Mouse (Mus musculus): Measurements from ENCODE around the gene Map2k1. TPM values are rescaled to one million over a fixed set of nuclear protein-coding genes. Genes with fewer than 3 reads are reported as not detected.
A peak's percentile ranks its signal among the peaks of the same experiment; 100 is the strongest.
"Not testable (repeated sequence)": the region's sequence is repeated elsewhere in the genome, so short reads cannot be mapped to it uniquely, and the experiment has no call there.

Map2k1 gene
- polyA plus RNA-seq, 1 experiment from 2014 or later, result 77.4 TPM

- 72% methylated on average over 4 of the region's 4 CpGs for WGBS
Observed at GRCm38 (mm10) chr9:64195554-64195953, 57.9 kb downstream of the Map2k1 start.

GRCm38 (mm10) chr9:64193879-64194278 is 59.6 kb downstream of the Map2k1 start:
- ATAC-seq (ENCODE audit: insufficient number of reproducible peaks, insufficient read depth, low FRiP score, low read depth), result no peak
- H3K4me1 ChIP-seq (ENCODE audit: control insufficient read depth, insufficient read depth, low read length), result no peaks in the 10 kb centered on the region
- peaks cover 29% of the 10 kb centered on the region for H3K36me3 ChIP-seq (ENCODE audit: control insufficient read depth, insufficient read depth, low read length)
- no peak overlapping the region for H3K4me2 ChIP-seq (replicated peaks; ENCODE audit: low read depth, low read length)
- no peak overlapping the region for H3K27ac ChIP-seq (ENCODE audit: low read length)
- no peak overlapping the region for H3K4me3 ChIP-seq (ENCODE audit: low read depth, low read length)
- no peaks in the 10 kb centered on the region for H3K9me3 ChIP-seq (ENCODE audit: control insufficient read depth, low read depth, low read length)
- WGBS, result 89% methylated on average over 1 of the region's 1 CpGs
- no peak overlapping the region for H3K9ac ChIP-seq (replicated peaks; ENCODE audit: low read depth, low read length)
- H3K27me3 ChIP-seq (ENCODE audit: control insufficient read depth, insufficient read depth, low read length), result no peaks in the 10 kb centered on the region

More at GRCm38 (mm10) chr9:64195554-64195953, 57.9 kb downstream of the Map2k1 start:
- Histone ChIP-seq H3K27ac (ENCODE audit: low read length) (no peak overlapping the region), H3K27me3 (ENCODE audit: control insufficient read depth, insufficient read depth, low read length) (no peaks in the 10 kb centered on the region), H3K4me1 (ENCODE audit: control insufficient read depth, insufficient read depth, low read length) (no peaks in the 10 kb centered on the region), H3K36me3 (ENCODE audit: control insufficient read depth, insufficient read depth, low read length) (peaks cover 26% of the 10 kb centered on the region), H3K9ac (replicated peaks; ENCODE audit: low read depth, low read length) (no peak overlapping the region), H3K4me3 (ENCODE audit: low read depth, low read length) (no peak overlapping the region), H3K4me2 (replicated peaks; ENCODE audit: low read depth, low read length) (no peak overlapping the region), H3K9me3 (ENCODE audit: control insufficient read depth, low read depth, low read length) (no peaks in the 10 kb centered on the region)
- no peak for ATAC-seq (ENCODE audit: insufficient number of reproducible peaks, insufficient read depth, low FRiP score, low read depth)

DNA sequence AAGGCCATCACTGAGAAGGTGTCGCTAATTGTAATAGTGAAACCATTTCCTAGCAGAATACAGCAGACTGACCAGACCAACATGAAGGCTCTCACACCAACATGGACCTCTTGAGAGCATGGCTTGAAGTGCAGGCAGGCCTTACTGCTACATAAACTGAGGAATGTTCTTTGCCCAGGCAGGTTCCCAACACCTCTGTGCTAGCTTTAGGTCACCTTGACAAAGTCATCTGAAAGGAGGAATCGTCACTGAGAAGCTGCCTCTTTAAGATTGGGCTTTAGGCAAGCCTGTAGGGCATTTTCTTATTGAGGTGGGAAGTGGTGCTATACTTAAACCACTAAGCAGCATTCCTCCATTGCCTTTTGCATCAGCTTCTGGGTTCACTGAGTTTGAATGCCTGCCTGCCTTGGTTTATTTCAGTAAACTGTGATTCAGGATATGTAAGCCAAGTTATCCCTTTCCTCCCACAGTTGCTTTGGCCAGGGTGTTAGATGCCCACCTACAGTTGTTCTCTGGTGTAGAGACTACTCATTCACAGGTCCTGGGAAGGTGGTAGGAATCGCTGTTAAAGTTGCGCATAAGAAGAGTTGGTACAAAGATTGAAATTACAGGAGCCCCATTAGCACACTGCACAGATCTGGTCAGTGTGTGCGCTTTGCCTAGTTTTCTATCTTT is 69.1 kb downstream of the Map2k1 start:
- ATAC-seq (ENCODE audit: insufficient number of reproducible peaks, insufficient read depth, low FRiP score, low read depth), result no peak
- Histone ChIP-seq H3K9me3 (ENCODE audit: control insufficient read depth, low read depth, low read length) (no peaks in the 10 kb centered on the region), H3K27ac (ENCODE audit: low read length) (no peak overlapping the region), H3K4me1 (ENCODE audit: control insufficient read depth, insufficient read depth, low read length) (peaks cover 5% of the 10 kb centered on the region; the same call in 1 of the 2 replicates), H3K27me3 (ENCODE audit: control insufficient read depth, insufficient read depth, low read length) (no peaks in the 10 kb centered on the region), H3K4me3 (ENCODE audit: low read depth, low read length) (no peak overlapping the region), H3K4me2 (replicated peaks; ENCODE audit: low read depth, low read length) (no peak overlapping the region), H3K9ac (replicated peaks; ENCODE audit: low read depth, low read length) (no peak overlapping the region), H3K36me3 (ENCODE audit: control insufficient read depth, insufficient read depth, low read length) (peaks cover 55% of the 10 kb centered on the region)
- 93% methylated on average over 5 of the region's 5 CpGs for WGBS

GRCm38 (mm10) chr9:64183295-64183694 is 70.1 kb downstream of the Map2k1 start:
- not testable (repeated sequence) for H3K4me1 ChIP-seq (ENCODE audit: control insufficient read depth, insufficient read depth, low read length); H3K27ac ChIP-seq (ENCODE audit: low read length); ATAC-seq (ENCODE audit: insufficient number of reproducible peaks, insufficient read depth, low FRiP score, low read depth); H3K27me3 ChIP-seq (ENCODE audit: control insufficient read depth, insufficient read depth, low read length); H3K9me3 ChIP-seq (ENCODE audit: control insufficient read depth, low read depth, low read length); H3K4me2 ChIP-seq (replicated peaks; ENCODE audit: low read depth, low read length); H3K9ac ChIP-seq (replicated peaks; ENCODE audit: low read depth, low read length); H3K4me3 ChIP-seq (ENCODE audit: low read depth, low read length)
- 88% methylated on average over 5 of the region's 5 CpGs for WGBS
- H3K36me3 ChIP-seq (ENCODE audit: control insufficient read depth, insufficient read depth, low read length), result peaks cover 50% of the 10 kb centered on the region

DNA sequence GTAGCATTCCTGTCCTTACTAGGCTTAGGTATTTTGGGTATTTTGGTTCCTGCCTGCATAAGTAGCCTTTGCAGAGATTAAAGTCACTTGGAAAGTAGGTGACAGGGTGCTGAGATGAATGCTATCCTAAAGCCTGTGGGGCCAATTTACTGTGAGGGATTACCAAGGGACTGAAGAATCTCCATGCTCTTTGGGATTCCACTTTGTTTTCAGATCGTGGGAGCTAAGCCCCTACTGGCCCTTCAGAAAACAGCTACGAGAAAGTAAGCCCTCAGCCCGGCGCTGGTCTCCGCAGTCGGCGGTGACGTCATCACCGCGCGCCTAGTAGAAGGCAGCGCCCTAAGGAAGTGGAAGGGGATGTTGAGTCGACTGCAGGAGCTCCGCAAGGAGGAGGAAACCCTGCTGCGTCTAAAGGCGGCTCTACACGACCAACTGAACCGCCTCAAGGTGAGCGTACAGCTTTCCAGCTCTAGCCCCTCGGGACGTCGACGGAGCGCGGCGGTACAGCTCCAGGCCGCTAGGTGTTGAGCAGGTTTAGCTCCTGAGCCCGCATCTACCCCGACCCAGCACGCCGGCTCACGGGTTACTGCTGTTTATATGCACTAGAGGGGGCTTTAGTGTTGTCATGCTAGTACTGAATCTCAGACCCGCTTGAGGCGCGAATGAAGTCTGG is 74.3 kb downstream of the Map2k1 start, which contains the start of gene Snapc5:
Snapc5 (plus strand) TSS at position 301 of the 673 bp plus-strand sequence.
- Histone ChIP-seq H3K4me3 (ENCODE audit: low read depth, low read length) (peak within 1 kb of the TSS; percentile 64), H3K4me2 (replicated peaks; ENCODE audit: low read depth, low read length) (peak within 1 kb of the TSS; percentile 62), H3K4me1 (ENCODE audit: control insufficient read depth, insufficient read depth, low read length) (peaks cover 12% of the 10 kb centered on the region), H3K27me3 (ENCODE audit: control insufficient read depth, insufficient read depth, low read length) (no peaks in the 10 kb centered on the region), H3K27ac (ENCODE audit: low read length) (peak within 1 kb of the TSS; percentile 89), H3K36me3 (ENCODE audit: control insufficient read depth, insufficient read depth, low read length) (peaks cover 61% of the 10 kb centered on the region), H3K9ac (replicated peaks; ENCODE audit: low read depth, low read length) (peak within 1 kb of the TSS; percentile 60), H3K9me3 (ENCODE audit: control insufficient read depth, low read depth, low read length) (no peaks in the 10 kb centered on the region)
- peak; percentile 94 for ATAC-seq (ENCODE audit: insufficient number of reproducible peaks, insufficient read depth, low FRiP score, low read depth)
- under 1% methylated on average over 35 of the region's 35 CpGs for WGBS

DNA sequence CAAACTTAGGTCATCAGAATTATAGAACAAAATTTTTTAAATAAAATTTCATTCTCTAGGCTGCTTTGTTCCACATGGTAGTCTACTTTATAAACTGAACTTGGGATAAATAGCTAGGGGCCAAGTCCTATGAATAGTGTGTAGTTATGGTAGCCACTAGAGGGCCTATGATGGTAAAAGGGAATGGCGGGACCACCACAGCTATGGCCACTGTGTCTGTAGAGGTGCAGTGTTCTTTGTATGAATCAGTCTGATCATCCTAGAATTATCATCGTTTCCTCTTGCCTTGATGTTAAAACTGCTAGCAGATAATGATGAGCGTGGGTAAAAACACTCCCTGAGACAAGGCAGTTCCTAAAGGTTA is 74.8 kb downstream of the Map2k1 start:
- Histone ChIP-seq H3K27me3 (ENCODE audit: control insufficient read depth, insufficient read depth, low read length) (no peaks in the 10 kb centered on the region), H3K27ac (ENCODE audit: low read length) (peak overlapping the region; percentile 89; the same call in 1 of the 2 replicates), H3K9ac (replicated peaks; ENCODE audit: low read depth, low read length) (0 out of 2 replicates have a peak overlapping the region, but pooled peaks have one; percentile 6), H3K4me2 (replicated peaks; ENCODE audit: low read depth, low read length) (peak overlapping the region; percentile 62), H3K4me1 (ENCODE audit: control insufficient read depth, insufficient read depth, low read length) (peaks cover 13% of the 10 kb centered on the region), H3K9me3 (ENCODE audit: control insufficient read depth, low read depth, low read length) (no peaks in the 10 kb centered on the region), H3K36me3 (ENCODE audit: control insufficient read depth, insufficient read depth, low read length) (peaks cover 60% of the 10 kb centered on the region), H3K4me3 (ENCODE audit: low read depth, low read length) (peak overlapping the region; percentile 64)
- peak; percentile 25; the same call in 1 of the 2 replicates for ATAC-seq (ENCODE audit: insufficient number of reproducible peaks, insufficient read depth, low FRiP score, low read depth)
- WGBS, result 42% methylated on average over 3 of the region's 3 CpGs

GRCm38 (mm10) chr9:64175378-64175777 is 78.1 kb downstream of the Map2k1 start:
- Histone ChIP-seq H3K9me3 (ENCODE audit: control insufficient read depth, low read depth, low read length) (no peaks in the 10 kb centered on the region), H3K9ac (replicated peaks; ENCODE audit: low read depth, low read length) (no peak overlapping the region), H3K4me2 (replicated peaks; ENCODE audit: low read depth, low read length) (no peak overlapping the region), H3K4me1 (ENCODE audit: control insufficient read depth, insufficient read depth, low read length) (peaks cover 20% of the 10 kb centered on the region), H3K27me3 (ENCODE audit: control insufficient read depth, insufficient read depth, low read length) (no peaks in the 10 kb centered on the region), H3K36me3 (ENCODE audit: control insufficient read depth, insufficient read depth, low read length) (peaks cover 42% of the 10 kb centered on the region), H3K27ac (ENCODE audit: low read length) (no peak overlapping the region), H3K4me3 (ENCODE audit: low read depth, low read length) (no peak overlapping the region)
- ATAC-seq (ENCODE audit: insufficient number of reproducible peaks, insufficient read depth, low FRiP score, low read depth), result no peak
- 88% methylated on average over 11 of the region's 11 CpGs for WGBS

DNA sequence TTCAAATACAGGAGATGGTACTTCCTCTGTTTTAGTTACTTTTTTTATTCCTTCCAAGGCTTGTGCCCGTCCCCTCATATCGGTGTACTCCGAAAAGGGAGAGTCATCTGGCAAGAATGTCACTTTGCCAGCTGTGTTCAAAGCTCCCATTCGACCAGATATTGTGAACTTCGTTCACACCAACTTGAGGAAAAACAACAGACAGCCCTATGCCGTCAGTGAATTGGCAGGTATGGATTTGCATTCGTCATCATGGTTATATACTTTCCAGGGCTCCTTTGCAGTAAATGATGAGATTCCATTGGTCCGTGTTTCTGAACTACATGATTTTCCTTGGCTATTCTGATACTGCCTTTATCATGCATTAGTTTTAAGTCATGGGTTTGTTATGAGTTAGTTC is 78.7 kb downstream of the Map2k1 start:
- Histone ChIP-seq H3K4me2 (replicated peaks; ENCODE audit: low read depth, low read length) (peak overlapping the region; percentile 94), H3K4me1 (ENCODE audit: control insufficient read depth, insufficient read depth, low read length) (peaks cover 16% of the 10 kb centered on the region), H3K27me3 (ENCODE audit: control insufficient read depth, insufficient read depth, low read length) (no peaks in the 10 kb centered on the region), H3K9me3 (ENCODE audit: control insufficient read depth, low read depth, low read length) (no peaks in the 10 kb centered on the region), H3K9ac (replicated peaks; ENCODE audit: low read depth, low read length) (no peak overlapping the region), H3K27ac (ENCODE audit: low read length) (no peak overlapping the region), H3K4me3 (ENCODE audit: low read depth, low read length) (peak overlapping the region; percentile 85; the same call in 1 of the 2 replicates), H3K36me3 (ENCODE audit: control insufficient read depth, insufficient read depth, low read length) (peaks cover 37% of the 10 kb centered on the region)
- ATAC-seq (ENCODE audit: insufficient number of reproducible peaks, insufficient read depth, low FRiP score, low read depth), result no peak
- 71% methylated on average over 8 of the region's 8 CpGs for WGBS

All from stomach, embryonic 14.5 days (tissue).